In genomic region chr15:12451448-12451847, GRCm38 (mm10) we compare ENCODE assay signal across 11 mouse cellular contexts.
DNase-seq lines count a peak whose midpoint lies in the region; ATAC-seq and TF ChIP-seq lines count a peak whose summit lies in the region.
"Had no signal": no experiment of that assay in that cellular context is flagged by ENCODE, and none has a peak within 500 bp of the region (broad histone marks: within the 10 kb centered on the region; RNA-seq: fewer than 3 reads in every experiment).

No protein-coding gene starts in this region.

- ATAC-seq in limb, embryonic 14.5 days (ENCODE audit: low FRiP score, low read depth) = 0 out of 2 replicates have a peak, but pooled peaks have one; percentile 23
- no peak for ATAC-seq in granulocyte monocyte progenitor cell, adult 5-6 weeks (replicated peaks; ENCODE audit: poor library complexity, severe bottlenecking)
- ATAC-seq: forebrain, embryonic 14.5 days had no signal

- H3K27ac ChIP-seq in layer of hippocampus, adult 2 months = peak overlapping the region; percentile 59
- no peak overlapping the region for H3K27ac ChIP-seq in limb, embryonic 14.5 days (replicated peaks; ENCODE audit: low read depth, low read length)
- H3K27ac ChIP-seq in heart, adult 2 months = no peak overlapping the region
- H3K27ac ChIP-seq: stomach, embryonic 15.5 days had no signal

- no peak overlapping the region for H3K4me3 ChIP-seq in layer of hippocampus, adult 2 months
- no peak overlapping the region for H3K4me3 ChIP-seq in limb, embryonic 14.5 days (replicated peaks; ENCODE audit: low read length)
- H3K4me3 ChIP-seq in heart, adult 2 months = no peak overlapping the region
- H3K4me3 ChIP-seq: stomach, embryonic 15.5 days had no signal

- H3K27me3 ChIP-seq in limb, embryonic 14.5 days (ENCODE audit: control insufficient read depth, insufficient read depth, low read length) = no peaks in the 10 kb centered on the region
- no peaks in the 10 kb centered on the region for H3K27me3 ChIP-seq in heart, adult 2 months (ENCODE audit: control insufficient read depth, insufficient read depth, low read length)
- H3K27me3 ChIP-seq: stomach, embryonic 15.5 days had no signal

- DNase-seq in layer of hippocampus, adult 2 months (ENCODE audit: low spot score in 2 of 2) = no peak
- DNase-seq in layer of hippocampus, adult 18-20 months (ENCODE audit: low spot score in 2 of 2) = no peak
- peak; percentile 73 for DNase-seq in cerebellum, adult 8-10 months
- peak; percentile 54 for DNase-seq in hindlimb bud, embryonic 11.5 days (ENCODE audit: extremely low spot score, low read depth, low spot score)
- peak; percentile 48 for DNase-seq in limb, embryonic 14.5 days (ENCODE audit: low spot score)
- no peak for DNase-seq in heart, adult 2 months
- DNase-seq: lung, adult 18-20 months; right cerebral cortex, postnatal 25 days had no signal

- intact Hi-C loops in heart, adult 2 months (cut with DNase I) = loop anchor here (1.0 kb wide), 1 partner anchor 12 kb away; no protein-coding TSS in a partner anchor

- no peaks in the 10 kb centered on the region; the same call in 1 of the 2 replicates for H3K79me2 ChIP-seq in heart, adult 2 months (replicated peaks; ENCODE audit: control insufficient read depth, insufficient read depth, low read length)

- no peak for TF ChIP-seq CTCF in layer of hippocampus, adult 2 months (conservative IDR thresholded peaks at IDR 0.05)
- TF ChIP-seq CTCF in heart, adult 2 months (IDR thresholded peaks at IDR 0.05) = no peak

- no peaks in the 10 kb centered on the region for H3K9me3 ChIP-seq in limb, embryonic 14.5 days (ENCODE audit: control insufficient read depth, low read length)
- H3K9me3 ChIP-seq: stomach, embryonic 15.5 days had no signal

- WGBS in limb, embryonic 14.5 days = 16% methylated on average over 4 of the region's 4 CpGs
- 56% methylated on average over 4 of the region's 4 CpGs for WGBS in heart, adult 2 months

- H3K4me1 ChIP-seq in limb, embryonic 14.5 days (ENCODE audit: control insufficient read depth, insufficient read depth, low read length) = peaks cover 31% of the 10 kb centered on the region
- peaks cover 19% of the 10 kb centered on the region for H3K4me1 ChIP-seq in heart, adult 2 months (ENCODE audit: control insufficient read depth, insufficient read depth, low read length)
- H3K4me1 ChIP-seq: stomach, embryonic 15.5 days had no signal

- no peak overlapping the region for H3K4me2 ChIP-seq in limb, embryonic 14.5 days (replicated peaks; ENCODE audit: low read depth, low read length, severe bottlenecking)
- H3K4me2 ChIP-seq: stomach, embryonic 15.5 days had no signal

- TF ChIP-seq POLR2A in limb, embryonic 14.5 days (IDR thresholded peaks at IDR 0.05; ENCODE audit: borderline replicate concordance, extremely low read depth, insufficient read depth, insufficient read length) = no peak
- TF ChIP-seq POLR2A in heart, adult 2 months (IDR thresholded peaks at IDR 0.05; ENCODE audit: insufficient read depth, low read depth, low read length) = no peak

- H3K36me3 ChIP-seq in limb, embryonic 14.5 days (ENCODE audit: control insufficient read depth, insufficient read depth, low read length) = no peaks in the 10 kb centered on the region
- peaks cover 14% of the 10 kb centered on the region for H3K36me3 ChIP-seq in heart, adult 2 months (ENCODE audit: control insufficient read depth, insufficient read depth, low read length)
- H3K36me3 ChIP-seq: stomach, embryonic 15.5 days had no signal

- no peak for TF ChIP-seq EP300 in heart, adult 2 months (IDR thresholded peaks at IDR 0.05; ENCODE audit: insufficient read depth, low read depth, low read length)

- H3K9ac ChIP-seq in limb, embryonic 14.5 days (ENCODE audit: low read depth, low read length, severe bottlenecking) = no peak overlapping the region
- no peak overlapping the region for H3K9ac ChIP-seq in heart, adult 2 months (ENCODE audit: low read depth, low read length)
- H3K9ac ChIP-seq: stomach, embryonic 15.5 days had no signal

Comparison
In these comparisons a context has a peak if more than half of its experiments do, and no peak if none do; other contexts are left out.
1. DNase-seq: peak in cerebellum, adult 8-10 months (single experiment), hindlimb bud, embryonic 11.5 days (single experiment) and limb, embryonic 14.5 days (single experiment); none in layer of hippocampus, adult 2 months (0 of 2), layer of hippocampus, adult 18-20 months (0 of 2) and heart, adult 2 months (0 of 2).